Mouse (Mus musculus) CH12.LX (cell line): ENCODE results near the gene Pick1.

ENCODE experiments used
- CHD2 ChIP-seq: IDR thresholded peaks from 2 replicates; pipeline ENCODE4 v1.6.1; 2011; ENCODE audit warnings: low read length, improper control_type of control experiment
- CTCF ChIP-seq, 2 experiments: IDR thresholded peaks in 1 of 2; conservative IDR thresholded peaks in 1 of 2; 2 replicates each; pipeline ENCODE4 v1.5.1; 2011 to 2012; ENCODE audit warnings: low read depth in 2 of 2, low read length in 2 of 2, improper control_type of control experiment in 1 of 2, inconsistent platforms in 1 of 2, mild to moderate bottlenecking in 1 of 2, moderate library complexity in 1 of 2
- E2F4 ChIP-seq: IDR thresholded peaks from 2 replicates; pipeline ENCODE4 v1.6.1; 2011; ENCODE audit warnings: low read depth, low read length, improper control_type of control experiment; ENCODE audit not compliant: insufficient replicate concordance
- ELF1 ChIP-seq: IDR thresholded peaks from 2 replicates; pipeline ENCODE4 v1.6.1; 2014; ENCODE audit warnings: low read depth, mild to moderate bottlenecking, inconsistent platforms, low read length, improper control_type of control experiment
- EP300 ChIP-seq: IDR thresholded peaks from 2 replicates; pipeline ENCODE4 v1.6.1; 2011; ENCODE audit warnings: low read length, improper control_type of control experiment
- HCFC1 ChIP-seq: IDR thresholded peaks from 2 replicates; pipeline ENCODE4 v1.6.1; 2012; ENCODE audit warnings: low read depth, mild to moderate bottlenecking, inconsistent platforms, low read length, improper control_type of control experiment
- KAT2A ChIP-seq: IDR thresholded peaks from 2 replicates; pipeline ENCODE4 v1.6.1; 2012; ENCODE audit warnings: low read length, improper control_type of control experiment, inconsistent platforms; ENCODE audit not compliant: insufficient replicate concordance
- POLR2A ChIP-seq: IDR thresholded peaks from 2 replicates; pipeline ENCODE4 v1.6.1; 2011; ENCODE audit warnings: low read depth, mild to moderate bottlenecking, improper control_type of control experiment, low read length
- POLR2AphosphoS2 ChIP-seq: IDR thresholded peaks from 2 replicates; pipeline ENCODE4 v1.6.1; 2011; ENCODE audit warnings: low read depth, low read length, improper control_type of control experiment
- RAD21 ChIP-seq: IDR thresholded peaks from 2 replicates; pipeline ENCODE4 v1.6.1; 2011; ENCODE audit warnings: low read depth, mild to moderate bottlenecking, low read length, improper control_type of control experiment, moderate library complexity
- SIN3A ChIP-seq: IDR thresholded peaks from 2 replicates; pipeline ENCODE4 v1.6.1; 2012; ENCODE audit warnings: low read length, improper control_type of control experiment, inconsistent platforms
- TBP ChIP-seq: conservative IDR thresholded peaks from 2 replicates; pipeline ENCODE4 v1.6.1; 2011; ENCODE audit warnings: low read depth, low read length, improper control_type of control experiment
- ZC3H11A ChIP-seq: IDR thresholded peaks from 2 replicates; pipeline ENCODE4 v1.6.1; 2012; ENCODE audit warnings: low read depth, mild to moderate bottlenecking, inconsistent platforms, low read length, improper control_type of control experiment
- ZNF384 ChIP-seq: IDR thresholded peaks from 2 replicates; pipeline ENCODE4 v1.6.1; 2012; ENCODE audit warnings: low read depth, low read length, improper control_type of control experiment, inconsistent platforms

GRCm38 (mm10) chr15:79251168-79251567, 22.2 kb downstream of the Pick1 start:
- TF ChIP-seq CTCF (conservative IDR thresholded peaks at IDR 0.05 in 1 of 2, IDR thresholded peaks at IDR 0.05 in 1 of 2; ENCODE audit: low read depth in 2 of 2, low read length in 2 of 2) (no peak), POLR2A (no peak), ZC3H11A (no peak), TBP (no peak), ZNF384 (no peak), KAT2A (no peak), HCFC1 (no peak), CHD2 (no peak), E2F4 (no peak), SIN3A (no peak), RAD21 (no peak), EP300 (no peak), ELF1 (no peak), POLR2AphosphoS2 (no peak)
